Mouse (Mus musculus): ENCODE measurements around the gene Dcaf8. TPM values are rescaled to one million over a fixed set of nuclear protein-coding genes. Genes with fewer than 3 reads are reported as not detected.

Gene Dcaf8
- polyA plus RNA-seq (2012; rRNA removed) (25.4 and 34.6 TPM in 2 replicates), polyA plus RNA-seq (2014; fragmentation: Nextera tagmentation; extraction: Ambion mirVana) (36.2 and 40.1 TPM in 2 replicates)

- H3K36me3 ChIP-seq (replicated peaks; ENCODE audit: control insufficient read depth, insufficient read depth, low read depth) = peaks cover 25% of the 10 kb centered on the region
- peaks cover 7 to 22% of the 10 kb centered on the region in 2 experiments; a peak in 3 of 4 replicates for H3K4me1 ChIP-seq (replicated peaks; ENCODE audit: control insufficient read depth in 2 of 2, insufficient read depth in 2 of 2, low read length in 1 of 2)
- peak within 1 kb of the TSS; percentile 80 to 100 for H3K4me3 ChIP-seq (ENCODE audit: insufficient read depth in 1 of 2, low read depth in 2 of 2, low read length in 2 of 2)
- H3K4me2 ChIP-seq (ENCODE audit: low read depth) = peak within 1 kb of the TSS; percentile 82
- H3K9me3 ChIP-seq (ENCODE audit: control insufficient read depth, low read length) = no peaks in the 10 kb centered on the region
- peak within 1 kb of the TSS; percentile 93 for H3K27ac ChIP-seq
- peak; percentile 92 to 94 (median 93) for DNase-seq (ENCODE audit: low read depth in 3 of 3, low spot score in 3 of 3)
- no peak for TF ChIP-seq CTCF (IDR thresholded peaks at IDR 0.05; ENCODE audit: low read depth)
- TF ChIP-seq EP300 (IDR thresholded peaks at IDR 0.05; ENCODE audit: low read depth) = no peak; the same call in 1 of the 2 replicates
- under 1% methylated on average over 42 of the region's 42 CpGs for WGBS (ENCODE audit: insufficient replicate concordance)
- peak within 1 kb of the TSS; percentile 100 for H3K9ac ChIP-seq (replicated peaks)
- ATAC-seq (ENCODE audit: insufficient read depth) = peak; percentile 98
- no peaks in the 10 kb centered on the region for H3K27me3 ChIP-seq (ENCODE audit: control insufficient read depth, insufficient read depth, low read length)
Observed at GRCm38 (mm10) chr1:172147835-172148278, at the start of gene Dcaf8. Gene Dcaf8 (plus strand): TSS chr1:172148084.

GRCm38 (mm10) chr1:172099325-172100033 is 48.4 kb upstream of the Dcaf8 start:
- no peak for ATAC-seq (ENCODE audit: insufficient read depth)
- no peaks in the 10 kb centered on the region for H3K27me3 ChIP-seq (ENCODE audit: control insufficient read depth, insufficient read depth, low read length)
- H3K4me2 ChIP-seq (ENCODE audit: low read depth) = no peak overlapping the region
- no peak overlapping the region for H3K4me3 ChIP-seq (ENCODE audit: insufficient read depth in 1 of 2, low read depth in 2 of 2, low read length in 2 of 2)
- H3K9me3 ChIP-seq (ENCODE audit: control insufficient read depth, low read length) = no peaks in the 10 kb centered on the region
- no peaks in the 10 kb centered on the region for H3K4me1 ChIP-seq (replicated peaks; ENCODE audit: control insufficient read depth in 2 of 2, insufficient read depth in 2 of 2, low read length in 1 of 2)
- no peak overlapping the region for H3K9ac ChIP-seq (replicated peaks)
- H3K27ac ChIP-seq = no peak overlapping the region
- TF ChIP-seq CTCF (IDR thresholded peaks at IDR 0.05; ENCODE audit: low read depth) = no peak
- no peak for TF ChIP-seq EP300 (IDR thresholded peaks at IDR 0.05; ENCODE audit: low read depth)
- no peak for DNase-seq (ENCODE audit: low read depth in 3 of 3, low spot score in 3 of 3)
- peaks cover 54% of the 10 kb centered on the region for H3K36me3 ChIP-seq (replicated peaks; ENCODE audit: control insufficient read depth, insufficient read depth, low read depth)
- WGBS (ENCODE audit: insufficient replicate concordance) = 79% methylated on average over 6 of the region's 6 CpGs

- DNase-seq (ENCODE audit: low read depth in 3 of 3, low spot score in 3 of 3) = no peak
- Histone ChIP-seq H3K4me1 (replicated peaks; ENCODE audit: control insufficient read depth in 2 of 2, insufficient read depth in 2 of 2, low read length in 1 of 2) (no peaks in the 10 kb centered on the region), H3K27ac (no peak overlapping the region), H3K4me3 (ENCODE audit: insufficient read depth in 1 of 2, low read depth in 2 of 2, low read length in 2 of 2) (no peak overlapping the region), H3K36me3 (replicated peaks; ENCODE audit: control insufficient read depth, insufficient read depth, low read depth) (peaks cover 76% of the 10 kb centered on the region), H3K27me3 (ENCODE audit: control insufficient read depth, insufficient read depth, low read length) (no peaks in the 10 kb centered on the region), H3K4me2 (ENCODE audit: low read depth) (no peak overlapping the region), H3K9ac (replicated peaks) (no peak overlapping the region), H3K9me3 (ENCODE audit: control insufficient read depth, low read length) (no peaks in the 10 kb centered on the region)
- ATAC-seq (ENCODE audit: insufficient read depth) = no peak
- no peak for TF ChIP-seq CTCF (IDR thresholded peaks at IDR 0.05; ENCODE audit: low read depth)
- TF ChIP-seq EP300 (IDR thresholded peaks at IDR 0.05; ENCODE audit: low read depth) = no peak
- 84% methylated on average over 4 of the region's 4 CpGs for WGBS (ENCODE audit: insufficient replicate concordance)
Observed at GRCm38 (mm10) chr1:172103619-172104018, 44.3 kb upstream of the Dcaf8 start.

GRCm38 (mm10) chr1:172105101-172105500 is 42.8 kb upstream of the Dcaf8 start:
- Histone ChIP-seq H3K9me3 (ENCODE audit: control insufficient read depth, low read length) (no peaks in the 10 kb centered on the region), H3K4me2 (ENCODE audit: low read depth) (no peak overlapping the region), H3K9ac (replicated peaks) (no peak overlapping the region), H3K27ac (no peak overlapping the region), H3K4me3 (ENCODE audit: insufficient read depth in 1 of 2, low read depth in 2 of 2, low read length in 2 of 2) (no peak overlapping the region), H3K27me3 (ENCODE audit: control insufficient read depth, insufficient read depth, low read length) (no peaks in the 10 kb centered on the region), H3K36me3 (replicated peaks; ENCODE audit: control insufficient read depth, insufficient read depth, low read depth) (peaks cover 80% of the 10 kb centered on the region), H3K4me1 (replicated peaks; ENCODE audit: control insufficient read depth in 2 of 2, insufficient read depth in 2 of 2, low read length in 1 of 2) (no peaks in the 10 kb centered on the region)
- DNase-seq (ENCODE audit: low read depth in 3 of 3, low spot score in 3 of 3) = no peak
- ATAC-seq (ENCODE audit: insufficient read depth) = no peak
- WGBS (ENCODE audit: insufficient replicate concordance) = 81% methylated on average over 11 of the region's 11 CpGs
- TF ChIP-seq CTCF (IDR thresholded peaks at IDR 0.05; ENCODE audit: low read depth) (no peak), EP300 (IDR thresholded peaks at IDR 0.05; ENCODE audit: low read depth) (no peak)

- no peak overlapping the region for H3K4me2 ChIP-seq (ENCODE audit: low read depth)
- TF ChIP-seq EP300 (IDR thresholded peaks at IDR 0.05; ENCODE audit: low read depth) = no peak
- TF ChIP-seq CTCF (IDR thresholded peaks at IDR 0.05; ENCODE audit: low read depth) = no peak
- no peak for DNase-seq (ENCODE audit: low read depth in 3 of 3, low spot score in 3 of 3)
- no peaks in the 10 kb centered on the region for H3K9me3 ChIP-seq (ENCODE audit: control insufficient read depth, low read length)
- no peak overlapping the region for H3K9ac ChIP-seq (replicated peaks)
- 79% methylated on average over 10 of the region's 10 CpGs for WGBS (ENCODE audit: insufficient replicate concordance)
- no peaks in the 10 kb centered on the region for H3K4me1 ChIP-seq (replicated peaks; ENCODE audit: control insufficient read depth in 2 of 2, insufficient read depth in 2 of 2, low read length in 1 of 2)
- H3K4me3 ChIP-seq (ENCODE audit: insufficient read depth in 1 of 2, low read depth in 2 of 2, low read length in 2 of 2) = no peak overlapping the region
- no peaks in the 10 kb centered on the region for H3K27me3 ChIP-seq (ENCODE audit: control insufficient read depth, insufficient read depth, low read length)
- ATAC-seq (ENCODE audit: insufficient read depth) = 0 out of 2 replicates have a peak, but pooled peaks have one; percentile 18
- H3K36me3 ChIP-seq (replicated peaks; ENCODE audit: control insufficient read depth, insufficient read depth, low read depth) = peaks cover 79% of the 10 kb centered on the region
- H3K27ac ChIP-seq = no peak overlapping the region
Observed at GRCm38 (mm10) chr1:172107777-172108477, 40.0 kb upstream of the Dcaf8 start.
